Mouse (Mus musculus): Measurements from ENCODE around the gene Dbi. TPM values are rescaled to one million over a fixed set of nuclear protein-coding genes. Genes with fewer than 3 reads are reported as not detected.

The Dbi gene
- total RNA-seq, 2 experiments from 2014 or later, result 177 to 210 TPM

DNA sequence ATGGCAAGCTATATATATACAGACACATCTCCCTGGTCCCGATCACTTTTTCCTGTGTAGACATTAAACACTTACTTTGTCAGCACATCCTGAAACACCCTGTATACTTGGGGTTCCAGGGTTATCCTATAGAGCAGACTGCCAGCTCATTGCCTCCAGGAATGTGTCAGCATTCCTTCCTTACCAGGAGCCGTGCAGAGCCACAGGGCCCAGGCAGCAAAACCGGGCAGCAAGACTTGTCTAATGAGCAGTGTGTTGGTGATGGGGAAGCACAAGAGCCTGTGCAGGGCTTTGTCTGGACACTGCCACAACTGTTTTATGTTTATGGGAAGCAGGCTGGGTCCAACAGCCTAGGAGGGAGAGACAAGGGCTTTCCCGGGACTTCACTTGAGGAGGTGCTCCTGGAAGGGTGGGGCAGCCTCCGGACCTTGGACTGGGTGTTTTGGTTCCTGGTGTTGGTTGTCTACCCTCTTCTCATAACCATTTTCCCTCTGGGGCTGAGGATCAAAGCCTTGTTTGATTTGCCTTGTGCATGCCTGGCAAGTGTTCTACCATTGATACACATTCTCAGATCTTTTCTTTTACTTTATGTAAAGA is 36.9 kb downstream of the Dbi start:
- DNase-seq, result no peak

DNA sequence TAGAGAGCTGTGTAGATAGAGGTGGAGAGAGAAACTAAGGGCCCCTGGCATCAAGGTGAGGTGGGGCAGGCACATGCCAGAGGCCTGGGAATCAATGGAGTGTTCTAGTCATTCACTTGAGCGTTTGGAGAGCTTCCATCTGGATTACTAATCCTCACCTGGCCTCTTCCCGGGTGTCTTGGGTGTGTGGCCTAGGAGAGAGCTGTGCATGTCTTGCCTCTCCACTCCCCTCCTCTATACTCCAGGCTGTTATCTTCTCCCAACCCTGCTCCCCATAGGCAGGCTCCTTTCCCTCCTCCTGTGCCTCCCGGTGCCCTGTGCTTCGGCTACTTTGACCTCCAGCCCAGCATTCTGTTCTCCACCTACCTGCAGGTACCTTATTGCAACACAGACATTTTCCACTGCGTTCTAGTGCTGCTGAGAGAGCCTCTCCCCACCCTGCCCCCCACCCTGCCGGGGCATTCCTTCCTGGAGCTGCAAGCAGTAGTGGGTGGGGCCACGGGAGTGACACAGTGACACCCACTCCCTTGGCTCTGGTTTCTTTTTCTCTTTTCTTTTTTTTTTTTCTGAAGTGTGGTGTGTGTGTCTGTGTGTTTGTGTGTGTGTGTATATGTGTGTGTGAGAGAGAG is 37.8 kb downstream of the Dbi start:
- DNase-seq, result no peak

- no peak for DNase-seq
Observed at GRCm38 (mm10) chr1:120080632-120081031, 40.2 kb downstream of the Dbi start.

GRCm38 (mm10) chr1:120077746-120078410 is 43.0 kb downstream of the Dbi start:
- no peak for DNase-seq

DNA sequence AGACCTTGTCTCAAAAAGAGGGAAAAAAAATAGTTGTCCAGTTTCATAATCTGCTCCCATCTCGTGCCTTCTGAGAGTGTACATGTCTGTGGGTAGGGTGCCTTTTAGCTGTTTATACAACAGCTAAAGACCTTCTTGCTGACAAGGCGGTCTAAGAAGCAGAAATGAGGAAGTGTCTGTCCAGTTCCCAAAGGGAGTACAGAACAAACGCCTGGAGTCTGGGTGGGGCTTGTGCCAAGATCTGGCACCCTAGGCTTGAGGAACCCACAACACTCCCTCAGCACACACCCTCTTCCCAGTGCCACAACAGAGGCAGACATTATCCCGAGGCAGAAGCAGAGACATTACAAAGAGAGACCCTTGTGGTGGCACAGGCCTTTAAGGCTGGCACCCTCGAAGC is 45.4 kb downstream of the Dbi start:
- no peak for DNase-seq

DNA sequence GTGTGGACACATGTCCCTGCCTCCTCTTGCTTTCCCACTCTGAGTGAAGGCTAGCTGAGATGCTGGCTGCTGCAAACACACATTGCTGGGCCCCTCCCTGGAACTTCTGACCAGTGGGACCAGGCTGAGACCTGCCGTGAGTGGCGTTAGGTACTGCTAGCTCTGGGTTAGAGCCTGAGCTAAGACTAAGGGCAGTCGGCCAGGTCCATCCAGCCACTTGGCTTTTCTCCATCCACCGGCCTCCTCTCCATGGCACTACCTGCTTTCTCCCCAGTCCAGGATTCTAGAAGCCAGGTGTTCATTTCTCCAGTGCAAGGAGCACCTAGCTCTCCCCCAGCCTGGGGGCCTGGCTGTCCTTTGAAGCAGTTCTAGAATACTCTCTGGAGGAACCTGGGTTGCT is 45.9 kb downstream of the Dbi start:
- DNase-seq, result no peak

DNA sequence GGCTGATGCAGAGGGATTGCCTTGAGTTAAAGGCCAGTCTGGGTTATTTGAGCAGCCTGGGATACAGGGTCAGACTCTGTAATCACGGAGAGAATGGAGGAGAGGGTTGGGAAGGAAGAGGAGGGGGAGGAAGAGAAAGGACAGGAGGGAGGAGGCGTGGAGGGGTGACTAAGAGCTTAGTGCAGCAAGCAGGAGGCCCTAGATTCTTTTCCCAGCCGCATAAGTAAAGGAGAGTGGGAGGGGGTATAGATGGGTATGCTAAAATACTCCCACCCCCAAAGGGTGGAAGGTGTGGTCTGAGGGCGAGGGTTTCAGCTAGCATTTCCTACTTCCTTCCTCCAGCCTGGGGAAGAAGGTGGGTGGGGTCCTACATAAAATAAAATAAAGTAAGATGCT is 46.6 kb downstream of the Dbi start:
- no peak for DNase-seq

DNA sequence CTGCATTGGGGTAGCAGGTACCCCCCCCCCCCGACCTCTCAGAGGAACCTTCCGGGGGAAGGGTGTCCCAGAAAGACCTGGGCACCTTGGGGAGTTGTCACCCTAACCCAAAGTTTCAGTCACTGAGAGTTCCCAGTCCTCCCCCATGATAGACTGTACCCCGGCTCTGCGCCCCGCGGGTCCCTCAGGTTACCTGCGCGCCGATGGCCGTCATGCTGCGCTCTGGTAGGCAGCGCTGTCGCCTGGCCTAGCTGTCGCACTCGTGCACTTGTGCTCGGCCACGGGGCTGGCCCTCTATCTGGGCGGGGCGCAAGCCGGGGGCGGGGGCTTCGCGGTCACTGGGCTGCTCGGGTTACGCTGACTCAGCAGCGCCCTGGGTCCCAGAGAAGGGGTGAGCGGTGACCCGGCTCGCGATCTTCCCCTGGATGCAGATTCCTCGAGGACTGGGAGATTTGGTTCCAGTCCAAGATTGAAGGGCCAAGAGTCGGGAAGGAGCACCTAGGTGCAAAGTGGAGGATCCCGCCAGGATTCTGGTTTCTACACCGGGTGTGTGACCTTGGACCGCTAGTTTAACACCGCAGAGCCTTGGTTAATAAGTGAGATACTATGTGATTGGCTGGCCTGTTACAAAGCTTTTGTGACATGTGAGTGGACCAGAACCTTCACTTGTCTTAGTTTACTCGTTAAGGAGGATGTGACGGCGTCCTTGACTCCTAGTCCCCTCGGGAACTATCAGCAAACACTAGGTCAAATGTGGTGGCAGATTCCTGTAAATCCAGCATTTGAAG is 47.2 kb downstream of the Dbi start, which contains the start of gene Tmem37:
Tmem37 (minus strand) TSS at position 556 of the 788 bp plus-strand sequence.
- peak; percentile 76 for DNase-seq

- DNase-seq, result no peak
Observed at GRCm38 (mm10) chr1:120072900-120073299, 48.0 kb downstream of the Dbi start.

DNA sequence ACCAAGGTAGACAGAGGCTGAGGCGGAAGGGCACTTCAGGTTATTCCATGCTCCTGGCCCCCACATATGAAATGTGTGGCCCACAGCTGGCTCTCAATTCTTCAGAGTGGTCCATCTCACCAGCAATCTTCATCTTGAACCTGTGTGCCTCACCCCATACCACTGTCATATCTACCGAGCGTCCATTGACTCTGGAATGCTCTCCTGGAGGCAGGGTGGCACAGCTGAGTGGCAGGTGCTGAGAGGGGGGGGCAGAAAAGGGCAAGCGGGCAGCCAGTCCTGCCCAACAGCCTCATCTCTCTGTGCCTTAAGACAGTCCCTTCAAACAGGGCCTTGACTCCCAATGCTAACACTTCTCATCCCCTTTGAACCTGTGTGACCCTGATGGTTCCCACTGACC is 49.7 kb downstream of the Dbi start:
- no peak for DNase-seq

DNA sequence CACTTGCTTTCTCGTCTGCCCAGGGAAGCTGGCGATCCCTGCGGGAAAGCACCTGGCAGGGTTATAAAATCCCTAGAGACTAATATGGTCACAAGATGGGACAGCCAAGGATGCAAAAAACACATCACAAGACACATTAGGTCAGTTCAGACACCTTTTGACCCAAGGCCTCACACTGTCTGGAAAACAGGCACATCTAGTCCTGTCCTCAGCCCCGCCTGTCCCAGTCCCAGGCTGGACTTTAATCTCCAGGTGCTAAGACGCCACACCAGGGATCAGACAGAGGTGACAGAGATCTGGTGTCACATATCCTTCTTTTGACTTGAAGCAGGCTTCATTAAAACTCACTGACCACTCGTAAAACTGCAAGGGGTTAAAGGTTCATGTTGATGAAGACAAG is 50.7 kb downstream of the Dbi start:
- no peak for DNase-seq

- no peak for DNase-seq
Observed at GRCm38 (mm10) chr1:120069120-120069519, 51.8 kb downstream of the Dbi start.

- no peak for DNase-seq
Observed at GRCm38 (mm10) chr1:120066625-120067024, 54.3 kb downstream of the Dbi start.

GRCm38 (mm10) chr1:120066159-120066558 is 54.7 kb downstream of the Dbi start:
- DNase-seq, result no peak

DNA sequence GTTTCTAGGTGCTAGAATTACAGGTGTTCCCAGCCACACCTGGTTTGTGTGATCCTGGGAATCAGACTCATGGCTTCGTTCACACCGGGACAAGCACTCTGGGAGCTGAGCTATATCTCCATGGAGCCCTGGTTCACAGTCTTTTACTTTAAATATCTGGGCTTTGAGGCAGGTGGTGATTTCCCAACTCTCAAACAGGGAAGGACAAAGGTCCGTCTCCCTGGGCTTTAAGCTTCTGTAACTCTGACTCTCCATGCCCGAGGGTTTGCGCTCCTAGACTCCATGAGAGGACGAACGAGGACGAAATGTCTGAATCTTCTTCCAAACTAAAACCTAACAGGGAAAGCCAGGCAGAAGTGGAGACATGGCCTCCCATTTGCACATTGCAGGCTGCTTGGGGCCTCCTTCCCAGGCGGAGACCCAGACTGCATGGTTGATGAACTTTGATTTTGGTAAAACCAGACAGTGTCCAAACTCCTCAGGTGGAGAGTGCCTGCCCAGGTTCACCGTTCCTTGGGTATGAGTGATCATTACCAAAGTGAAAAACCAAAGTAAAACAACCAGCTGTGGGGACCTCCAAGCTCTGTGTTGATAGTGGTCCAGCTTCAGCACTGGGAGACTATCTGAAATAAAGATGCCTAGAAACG is 56.7 kb downstream of the Dbi start:
- DNase-seq, result no peak

Other genes with a start within 250 kb of the Dbi start
- gene Tmem177, start 207.9 kb downstream of the Dbi start, total RNA-seq (2021), result 1 to 10 TPM; 5.1 TPM
- not detected for gene Cfap221, start 123.8 kb downstream of the Dbi start, total RNA-seq (2021)
- gene Sctr, start 114.2 kb downstream of the Dbi start, total RNA-seq (2021), result 1 to 10 TPM; 3.0 to 3.8 TPM
- 10 to 100 TPM; 11.2 to 16.5 TPM for gene Tmem37, start 47.0 kb downstream of the Dbi start, total RNA-seq (2021)
- 1 to 10 TPM; 4.9 to 5.4 TPM for gene 3110009E18Rik, start 109 bp upstream of the Dbi start, total RNA-seq (2021)
- gene Steap3, start 151.6 kb upstream of the Dbi start, total RNA-seq (2021), result 10 to 100 TPM; 21.6 to 22.6 TPM
- gene C1ql2, start 219.5 kb upstream of the Dbi start, total RNA-seq (2021), result not detected

Data from gastrocnemius, postnatal 25 days (tissue).